Mouse (Mus musculus): ENCODE data around the gene Slc38a9. TPM values are rescaled to one million over a fixed set of nuclear protein-coding genes. Genes with fewer than 3 reads are reported as not detected.
A peak's percentile ranks its signal among the peaks of the same experiment; 100 is the strongest.

Slc38a9 gene
- total RNA-seq, 1 experiment, result 13.1 TPM

- H3K9me3 ChIP-seq (ENCODE audit: control insufficient read depth, insufficient read depth, low read depth, low read length), result no peaks in the 10 kb centered on the region
- no peak overlapping the region for H3K4me3 ChIP-seq (ENCODE audit: insufficient read depth in 1 of 2, low read depth in 1 of 2, low read length in 2 of 2, poor library complexity in 1 of 2, severe bottlenecking in 1 of 2)
- H3K36me3 ChIP-seq (ENCODE audit: control insufficient read depth, insufficient read depth, low read length, poor library complexity, severe bottlenecking), result no peaks in the 10 kb centered on the region
- DNase-seq (ENCODE audit: low read depth, low spot score), result no peak
- peaks cover 0 to 8% of the 10 kb centered on the region in 2 experiments; a peak in 1 of 4 replicates for H3K4me1 ChIP-seq (ENCODE audit: control insufficient read depth in 2 of 2, insufficient read depth in 2 of 2, low read length in 2 of 2, poor library complexity in 1 of 2)
- in situ Hi-C loops (cut with MboI; ENCODE audit: low sequenced_read_pairs in 2 of 2, unreplicated experiment in 2 of 2), result no loop called here
- no peak overlapping the region for H3K9ac ChIP-seq (ENCODE audit: insufficient read depth, low read depth, low read length, poor library complexity, severe bottlenecking)
- no peak overlapping the region for H3K27ac ChIP-seq (ENCODE audit: insufficient read depth, low read depth, low read length, poor library complexity, severe bottlenecking)
- TF ChIP-seq ZNF384 (IDR thresholded peaks at IDR 0.05; ENCODE audit: low read depth, low read length), result 0 out of 2 replicates have a peak, but pooled peaks have one; percentile 37
- no peak for TF ChIP-seq HCFC1 (IDR thresholded peaks at IDR 0.05; ENCODE audit: borderline replicate concordance, insufficient read depth, low read length)
- TF ChIP-seq MAFK (IDR thresholded peaks at IDR 0.05; ENCODE audit: insufficient read depth, low read depth, low read length), result no peak
Measured at GRCm38 (mm10) chr13:112786942-112787533, 126.5 kb downstream of the Slc38a9 start.

Other genes with a start within 250 kb of the Slc38a9 start
- 55.2 and 89.2 TPM in 2 replicates for gene Il6st, start 196.7 kb upstream of the Slc38a9 start, total RNA-seq (2012; rRNA removed)
- not detected in 2 replicates for gene Il31ra, start 66.4 kb upstream of the Slc38a9 start, total RNA-seq (2012; rRNA removed)
- gene Ddx4, start 8.3 kb upstream of the Slc38a9 start, total RNA-seq (2012; rRNA removed), result 3.3 and 4.8 TPM in 2 replicates
- 33.0 and 38.2 TPM in 2 replicates for gene Plpp1, start 140.0 kb downstream of the Slc38a9 start, total RNA-seq (2012; rRNA removed)